Mouse (Mus musculus) olfactory bulb, adult 2 months (tissue): Measurements from ENCODE around the gene Btnl1.

ENCODE experiments used
- CTCF ChIP-seq: fragments of 200-500 bp; IDR thresholded peaks from 2 replicates; pipeline ENCODE4 v1.5.1; 2012; ENCODE audit warnings: low read depth, mild to moderate bottlenecking, low read length, moderate library complexity; ENCODE audit not compliant: insufficient read depth
- POLR2A ChIP-seq: fragments of 200-500 bp; IDR thresholded peaks from 2 replicates; pipeline ENCODE4 v1.6.1; 2012; ENCODE audit warnings: mild to moderate bottlenecking, low read depth, low read length, moderate library complexity; ENCODE audit not compliant: insufficient read depth

DNA sequence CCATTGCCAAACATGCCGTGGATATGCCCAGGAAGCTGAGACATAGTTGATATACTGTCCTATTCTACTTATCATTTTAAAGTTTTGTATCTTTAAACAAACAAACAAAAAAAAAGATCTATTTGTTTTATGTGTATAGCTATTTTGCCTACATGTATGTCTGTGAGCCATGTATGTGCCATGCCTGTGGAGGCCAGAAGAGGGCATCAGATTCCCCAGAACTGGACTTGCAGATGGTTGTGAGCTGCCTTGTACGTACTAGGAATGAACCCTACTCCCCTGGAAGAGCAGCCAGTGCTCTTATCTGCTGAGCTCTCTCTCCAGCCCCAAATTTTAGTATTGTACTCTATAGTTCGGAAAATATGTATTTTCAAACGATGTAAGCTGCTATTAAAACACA, 11.6 kb downstream of the Btnl1 start:
- no peak for TF ChIP-seq CTCF
- no peak for TF ChIP-seq POLR2A
